Mouse (Mus musculus) MEL (cell line): ENCODE data around the gene 4930558C23Rik.

Experiments
- CTCF ChIP-seq, 3 experiments: IDR thresholded peaks in 2 of 3; conservative IDR thresholded peaks in 1 of 3; 2 replicates each; pipeline ENCODE4 v1.5.1; 2011 to 2012; ENCODE audit warnings: low read length in 3 of 3, low read depth in 2 of 3, mild to moderate bottlenecking in 2 of 3, improper control_type of control experiment in 1 of 3, inconsistent platforms in 1 of 3, mixed read lengths in 1 of 3, moderate library complexity in 1 of 3; ENCODE audit not compliant: control insufficient read depth in 1 of 3, insufficient read depth in 1 of 3, poor library complexity in 1 of 3, severe bottlenecking in 1 of 3
- EP300 ChIP-seq, 2 experiments: IDR thresholded peaks; 2 replicates each; pipeline ENCODE4 v1.6.1; 2011; ENCODE audit warnings: improper control_type of control experiment in 2 of 2, low read length in 2 of 2, low read depth in 1 of 2, mild to moderate bottlenecking in 1 of 2
- GATA1 ChIP-seq: IDR thresholded peaks from 2 replicates; pipeline ENCODE4 v1.6.1; 2011; ENCODE audit warnings: low read depth, low read length, improper control_type of control experiment
- JUND ChIP-seq: IDR thresholded peaks from 2 replicates; pipeline ENCODE4 v1.6.1; 2011; ENCODE audit warnings: low read depth, mild to moderate bottlenecking, improper control_type of control experiment, low read length
- RAD21 ChIP-seq: IDR thresholded peaks from 2 replicates; pipeline ENCODE4 v1.6.1; 2011; ENCODE audit warnings: mild to moderate bottlenecking, low read depth, low read length, improper control_type of control experiment
- TAL1 ChIP-seq: IDR thresholded peaks from 2 replicates; pipeline ENCODE4 v1.6.1; 2012; ENCODE audit warnings: mild to moderate bottlenecking, inconsistent platforms, low read length, moderate library complexity, mixed read lengths

DNA sequence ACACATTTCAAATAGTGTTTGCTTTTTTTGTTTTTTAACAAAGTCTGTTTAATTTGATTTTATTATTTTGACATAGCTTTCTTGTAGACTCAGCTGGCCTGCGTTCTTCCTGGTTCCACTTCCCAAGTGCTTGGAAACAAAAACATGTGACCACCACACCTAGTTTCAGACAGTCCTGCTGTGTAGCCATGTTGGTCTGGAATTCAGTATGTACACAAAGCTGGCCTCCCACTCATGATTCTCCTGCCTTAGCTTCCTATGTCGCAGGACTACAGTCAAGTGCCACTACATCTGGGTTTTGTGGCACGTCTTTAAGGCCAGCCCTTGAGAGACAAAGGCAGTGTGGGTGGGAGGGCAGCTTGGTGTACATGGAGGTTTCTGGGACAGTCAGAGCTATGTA, 48.3 kb upstream of the 4930558C23Rik start:
- no peak for TF ChIP-seq JUND
- TF ChIP-seq RAD21, result no peak
- no peak for TF ChIP-seq CTCF (IDR thresholded peaks at IDR 0.05 in 2 of 3, conservative IDR thresholded peaks at IDR 0.05 in 1 of 3; ENCODE audit: control insufficient read depth in 1 of 3, insufficient read depth in 1 of 3, low read depth in 2 of 3, low read length in 3 of 3, poor library complexity in 1 of 3, severe bottlenecking in 1 of 3)
- no peak for TF ChIP-seq EP300 (IDR thresholded peaks at IDR 0.05; ENCODE audit: low read depth in 1 of 2, low read length in 2 of 2)
- no peak for TF ChIP-seq TAL1
- no peak for TF ChIP-seq GATA1
